In genomic region chr5:63897001-63897819, GRCm38 (mm10) we compare ENCODE assay signal across 5 mouse cellular contexts.
DNase-seq lines count a peak whose midpoint lies in the region; ATAC-seq and TF ChIP-seq lines count a peak whose summit lies in the region.
"Not testable (repeated sequence)": the region's sequence is repeated elsewhere in the genome, so short reads cannot be mapped to it uniquely, and the experiment has no call there.

No protein-coding gene starts in this region.

- WGBS in forebrain, embryonic 13.5 days, result 89% methylated on average over 5 of the region's 5 CpGs
- 71% methylated on average over 5 of the region's 5 CpGs for WGBS in intestine, postnatal 0 days
- 37% methylated on average over 5 of the region's 5 CpGs for WGBS in liver, adult 2 months
- 75% methylated on average over 5 of the region's 5 CpGs for WGBS in liver, postnatal 0 days (ENCODE audit: insufficient replicate concordance)

- ATAC-seq in forebrain, embryonic 13.5 days, result 0 out of 2 replicates have a peak, but pooled peaks have one; percentile 33
- ATAC-seq in intestine, postnatal 0 days, result peak; percentile 87; the same call in 1 of the 2 replicates
- peak; percentile 53 for ATAC-seq in liver, postnatal 0 days

- not testable (repeated sequence) for H3K9me3 ChIP-seq in MEL (replicated peaks; ENCODE audit: insufficient read depth, low read length); forebrain, embryonic 13.5 days (replicated peaks); intestine, postnatal 0 days (ENCODE audit: control insufficient read depth); liver, postnatal 0 days (ENCODE audit: low read length)

- not testable (repeated sequence) for H3K36me3 ChIP-seq in MEL (ENCODE audit: control insufficient read depth in 1 of 2, insufficient read depth in 2 of 2, low read length in 2 of 2); forebrain, embryonic 13.5 days (ENCODE audit: poor library complexity, severe bottlenecking); liver, adult 2 months (ENCODE audit: control insufficient read depth, insufficient read depth, low read length); liver, postnatal 0 days (replicated peaks; ENCODE audit: insufficient read depth, low read length)
- peaks cover 12% of the 10 kb centered on the region; the same call in 1 of the 2 replicates for H3K36me3 ChIP-seq in intestine, postnatal 0 days (ENCODE audit: control insufficient read depth, insufficient read depth)

- H3K27me3 ChIP-seq in MEL (ENCODE audit: control insufficient read depth in 1 of 2, insufficient read depth in 2 of 2, low read length in 2 of 2); forebrain, embryonic 13.5 days; intestine, postnatal 0 days (replicated peaks; ENCODE audit: control insufficient read depth, insufficient read depth, low read length); liver, adult 2 months (ENCODE audit: control insufficient read depth, insufficient read depth, low read length); liver, postnatal 0 days (ENCODE audit: insufficient read depth, low read length): not testable (repeated sequence)

- TF ChIP-seq CTCF in MEL (IDR thresholded peaks at IDR 0.05 in 2 of 3, conservative IDR thresholded peaks at IDR 0.05 in 1 of 3; ENCODE audit: control insufficient read depth in 1 of 3, insufficient read depth in 1 of 3, low read depth in 2 of 3, low read length in 3 of 3, poor library complexity in 1 of 3, severe bottlenecking in 1 of 3); intestine, postnatal 0 days (IDR thresholded peaks at IDR 0.05; ENCODE audit: low read depth); liver, adult 2 months (IDR thresholded peaks at IDR 0.05; ENCODE audit: low read depth, low read length); liver, postnatal 0 days (IDR thresholded peaks at IDR 0.05; ENCODE audit: low read depth): not testable (repeated sequence)

- DNase-seq in MEL (ENCODE audit: low read depth, low spot score), result peak; percentile 40
- peak; percentile 83 for DNase-seq in liver, adult 2 months (ENCODE audit: extremely low read depth, low read depth, low spot score)
- not testable (repeated sequence) for DNase-seq in liver, postnatal 0 days

- H3K4me3 ChIP-seq in MEL (ENCODE audit: control insufficient read depth in 1 of 2, insufficient read depth in 1 of 2, low read depth in 2 of 2, low read length in 2 of 2); forebrain, embryonic 13.5 days; intestine, postnatal 0 days (ENCODE audit: low read depth, low read length); liver, adult 2 months (ENCODE audit: insufficient read depth, low read depth, low read length); liver, postnatal 0 days (ENCODE audit: low read depth, low read length): not testable (repeated sequence)

- not testable (repeated sequence) for H3K4me1 ChIP-seq in MEL (ENCODE audit: control insufficient read depth in 1 of 2, insufficient read depth in 2 of 2, low read length in 2 of 2); forebrain, embryonic 13.5 days; intestine, postnatal 0 days (replicated peaks; ENCODE audit: control insufficient read depth, insufficient read depth, low read length); liver, postnatal 0 days (ENCODE audit: insufficient read depth)
- H3K4me1 ChIP-seq in liver, adult 2 months (ENCODE audit: control insufficient read depth, insufficient read depth, low read length), result peaks cover 17% of the 10 kb centered on the region

- H3K9ac ChIP-seq in MEL (ENCODE audit: control insufficient read depth, low read depth, low read length, poor library complexity, severe bottlenecking); forebrain, embryonic 13.5 days; intestine, postnatal 0 days (ENCODE audit: low read depth, low read length); liver, adult 2 months (ENCODE audit: low read depth, low read length); liver, postnatal 0 days (replicated peaks): not testable (repeated sequence)

- H3K79me2 ChIP-seq in MEL (ENCODE audit: control insufficient read depth, insufficient read depth, low read length, poor library complexity); liver, adult 2 months (ENCODE audit: control insufficient read depth, insufficient read depth, low read length): not testable (repeated sequence)

- TF ChIP-seq RAD21 in MEL (IDR thresholded peaks at IDR 0.05; ENCODE audit: low read depth, low read length), result not testable (repeated sequence)

- H3K4me2 ChIP-seq in forebrain, embryonic 13.5 days; intestine, postnatal 0 days (replicated peaks; ENCODE audit: low read depth); liver, postnatal 0 days (ENCODE audit: low read depth, low read length): not testable (repeated sequence)

- TF ChIP-seq EP300 in MEL (IDR thresholded peaks at IDR 0.05; ENCODE audit: low read depth in 1 of 2, low read length in 2 of 2), result peak; percentile 50 to 72
- not testable (repeated sequence) for TF ChIP-seq EP300 in liver, postnatal 0 days (IDR thresholded peaks at IDR 0.05; ENCODE audit: low read depth)

- H3K27ac ChIP-seq in MEL (ENCODE audit: control insufficient read depth, low read depth, low read length); forebrain, embryonic 13.5 days; intestine, postnatal 0 days (ENCODE audit: low read depth, low read length); liver, postnatal 0 days (ENCODE audit: low read depth): not testable (repeated sequence)
- peak overlapping the region; percentile 9; the same call in 1 of the 2 replicates for H3K27ac ChIP-seq in liver, adult 2 months (replicated peaks; ENCODE audit: insufficient read depth, low read depth, low read length)

- TF ChIP-seq POLR2A in MEL (IDR thresholded peaks at IDR 0.05; ENCODE audit: control insufficient read depth in 1 of 2, insufficient read depth in 1 of 2, low read depth in 1 of 2, low read length in 2 of 2, poor library complexity in 1 of 2); liver, adult 2 months (IDR thresholded peaks at IDR 0.05; ENCODE audit: extremely low read depth, insufficient read depth, low read length): not testable (repeated sequence)

TF ChIP-seq in MEL, 35 proteins besides CTCF, POLR2A, EP300 and RAD21:
- TF ChIP-seq SIN3A (IDR thresholded peaks at IDR 0.05; ENCODE audit: low read length) (0 out of 2 replicates have a peak, but pooled peaks have one; percentile 30), GATA1 (IDR thresholded peaks at IDR 0.05; ENCODE audit: low read depth, low read length) (peak; percentile 66), RCOR1 (IDR thresholded peaks at IDR 0.05; ENCODE audit: low read depth, low read length) (0 out of 2 replicates have a peak, but pooled peaks have one; percentile 27)

Comparison
In these comparisons a context has a peak if more than half of its experiments do, and no peak if none do; other contexts are left out.
1. ATAC-seq: peak in every context shown above with its lines; median percentile 87 in intestine, postnatal 0 days; 53 in liver, postnatal 0 days; 33 in forebrain, embryonic 13.5 days.